Mouse (Mus musculus) right cerebral cortex, postnatal 36 days (tissue): ENCODE measurements at regions not wholly inside any gene's neighbourhood (a gene's known extent, or its start where the extent isn't known, plus 50 kb on each side); places are given as distances from the start of the nearest gene placed in this dataset.
"Not testable (repeated sequence)": the region's sequence is repeated elsewhere in the genome, so short reads cannot be mapped to it uniquely, and the experiment has no call there.

ENCODE experiments used
- DNase-seq, 2 experiments: peaks; one replicate each; pipeline ENCODE4 v3.0.0; 2022; ENCODE audit warnings: low spot score in 2 of 2, mixed read lengths in 1 of 2

DNA sequence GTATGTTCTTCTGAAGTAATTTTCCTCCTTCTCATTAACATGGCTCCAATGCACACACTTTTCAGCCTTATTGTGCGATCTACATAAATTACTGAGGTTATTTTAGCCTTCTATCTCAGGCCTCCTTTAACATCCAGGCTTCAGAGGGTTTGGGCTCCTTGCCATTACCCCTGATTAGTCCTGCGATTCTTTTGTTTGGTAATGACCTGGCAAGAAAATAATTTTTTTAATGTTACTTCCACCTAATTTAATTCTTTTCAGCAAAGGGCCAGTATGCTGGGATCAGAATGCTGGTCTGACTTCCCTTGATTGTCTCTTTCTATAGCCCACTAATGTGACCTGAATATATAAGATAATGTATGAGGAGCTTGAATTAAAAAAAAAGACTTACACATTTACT lies 739.4 kb downstream of the Tbl1xr1 start:
- DNase-seq: no peak

GRCm38 (mm10) chr3:22826485-22826884 lies 750.0 kb downstream of the Tbl1xr1 start:
- no peak for DNase-seq

DNA sequence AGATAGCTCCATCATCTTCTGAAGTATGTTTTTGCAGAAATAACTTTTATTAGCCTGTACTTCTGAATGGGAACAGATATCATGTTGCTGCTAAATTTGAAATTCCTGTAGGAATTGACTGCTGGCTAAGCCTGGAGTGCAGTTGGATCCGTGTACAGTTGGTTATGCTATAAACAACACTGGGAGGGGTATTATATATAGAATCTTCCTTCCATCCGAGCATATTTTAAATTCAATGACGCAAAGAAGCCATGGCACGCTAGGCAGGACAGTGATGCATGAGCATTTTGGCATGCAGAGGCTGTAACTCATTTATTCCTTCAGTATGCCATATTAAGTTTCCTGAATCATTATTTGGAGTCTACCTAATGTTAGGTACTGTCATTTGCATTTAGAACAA lies 762.5 kb downstream of the Tbl1xr1 start:
- no peak for DNase-seq

DNA sequence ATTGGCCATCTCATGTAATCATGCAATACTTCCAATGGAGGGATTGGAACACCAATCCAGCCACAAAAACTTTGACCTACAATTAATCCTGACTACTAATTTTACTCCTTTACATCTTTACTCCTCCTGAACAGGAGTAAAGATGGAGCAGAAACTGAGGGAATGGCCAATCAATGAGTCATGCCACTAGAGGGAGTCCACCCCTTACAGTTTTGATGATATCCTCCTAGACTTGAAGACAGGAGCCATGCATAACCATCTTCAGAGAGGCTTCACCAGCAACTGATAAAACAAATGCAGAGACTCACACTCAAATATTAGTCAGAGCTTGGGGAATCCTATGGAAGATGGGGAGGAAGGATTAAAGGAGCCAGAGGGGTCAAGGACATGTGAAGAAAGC lies 774.0 kb downstream of the Tbl1xr1 start:
- no peak for DNase-seq

DNA sequence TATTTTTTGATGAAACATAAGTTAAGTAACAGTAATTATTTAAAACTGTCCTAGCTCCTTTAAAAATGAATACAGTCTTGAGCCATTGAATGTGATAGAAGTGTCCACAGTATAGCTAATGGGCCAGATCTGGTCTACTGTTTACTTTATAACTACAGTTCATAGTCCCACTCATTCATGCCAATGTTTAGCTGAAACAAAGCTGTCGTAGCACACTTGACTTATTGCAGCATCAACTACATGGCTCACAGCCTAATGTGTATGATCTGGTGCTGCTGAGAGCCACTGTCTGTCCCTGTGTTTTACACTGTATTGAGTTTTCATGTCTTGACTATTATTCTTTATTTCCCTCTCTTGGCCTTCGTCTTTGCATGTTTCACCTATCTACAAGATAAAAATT lies 787.1 kb downstream of the Tbl1xr1 start:
- no peak for DNase-seq

DNA sequence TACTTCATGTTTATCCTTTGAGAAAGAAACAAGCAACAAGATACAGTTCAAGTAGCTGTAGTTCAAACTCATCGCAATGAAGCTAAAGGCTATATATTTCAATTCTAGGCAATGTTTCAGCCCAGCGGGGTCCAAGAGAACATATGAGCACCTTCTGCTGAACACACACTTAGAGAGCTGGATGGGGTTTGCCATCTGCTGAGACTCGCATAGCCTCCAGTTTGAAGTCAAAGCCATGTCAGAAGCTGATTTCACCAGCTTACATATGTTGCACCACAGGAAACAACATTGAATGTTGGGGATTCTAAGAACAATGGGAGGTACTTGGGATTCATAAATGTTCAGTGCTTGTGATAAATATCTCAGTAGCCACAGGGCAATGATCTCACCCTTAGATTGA lies 801.4 kb downstream of the Tbl1xr1 start:
- no peak for DNase-seq

- no peak for DNase-seq
These were observed 816.3 kb downstream of the Tbl1xr1 start for GRCm38 (mm10) chr3:22892735-22893134.

GRCm38 (mm10) chr3:22897651-22898050 lies 821.2 kb downstream of the Tbl1xr1 start:
- DNase-seq: no peak

GRCm38 (mm10) chr3:22900966-22901365 lies 824.5 kb downstream of the Tbl1xr1 start:
- no peak for DNase-seq

- no peak for DNase-seq
These were observed 852.5 kb downstream of the Tbl1xr1 start for GRCm38 (mm10) chr3:22928970-22929369.

GRCm38 (mm10) chr3:22929762-22930519 lies 853.5 kb downstream of the Tbl1xr1 start:
- DNase-seq: no peak

- not testable (repeated sequence) for DNase-seq
These were observed 869.2 kb downstream of the Tbl1xr1 start for GRCm38 (mm10) chr3:22945646-22946045.

- no peak for DNase-seq
These were observed 870.7 kb downstream of the Tbl1xr1 start for GRCm38 (mm10) chr3:22947181-22947580.

DNA sequence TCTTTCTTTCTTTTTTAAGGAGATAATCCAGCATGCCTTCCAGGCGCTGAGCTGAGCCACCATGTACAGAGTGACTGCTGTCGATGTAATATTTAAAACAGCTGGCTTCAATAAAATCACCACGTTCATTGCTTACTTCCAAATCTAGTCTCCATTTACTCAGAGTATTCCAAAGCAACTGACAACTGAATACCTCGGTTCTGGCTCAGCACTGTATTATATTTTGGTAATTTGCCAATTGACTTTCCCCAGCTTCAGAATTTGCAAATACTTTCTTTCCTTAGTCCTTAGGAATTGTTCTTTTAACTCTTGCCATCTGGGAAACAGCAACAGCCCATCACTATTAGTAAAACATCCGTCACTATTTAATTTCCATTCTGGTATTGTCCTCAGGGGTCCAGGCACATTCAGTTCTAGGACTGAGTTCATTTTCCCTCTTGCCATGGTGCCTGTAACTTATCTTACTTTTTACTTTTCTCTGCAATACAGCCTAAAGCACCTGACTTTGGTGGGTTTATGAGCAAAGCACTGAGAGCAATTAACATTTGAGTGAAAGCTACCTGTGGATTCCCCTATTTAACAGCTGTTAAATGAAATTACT lies 871.8 kb downstream of the Tbl1xr1 start:
- DNase-seq: no peak

GRCm38 (mm10) chr3:22957422-22957821 lies 881.0 kb downstream of the Tbl1xr1 start:
- no peak for DNase-seq

DNA sequence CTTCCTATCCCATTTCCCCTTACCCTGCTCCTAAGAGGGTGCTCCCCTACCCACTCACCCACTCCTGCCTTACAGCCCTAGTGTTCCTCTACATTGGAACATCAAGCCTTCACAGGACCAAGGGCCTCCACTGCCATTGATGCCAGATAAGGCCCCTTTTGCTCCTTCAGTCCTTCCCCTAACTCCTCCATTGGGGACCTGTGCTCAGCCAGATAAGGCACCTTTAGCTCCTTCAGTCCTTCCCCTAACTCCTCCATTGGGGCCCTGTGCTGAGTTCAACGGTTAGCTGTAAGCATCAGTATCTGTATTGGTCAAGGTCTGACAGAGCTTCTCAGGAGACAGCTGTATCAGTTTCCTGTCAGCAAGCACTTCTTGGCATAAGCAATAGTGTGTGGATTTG lies 896.2 kb downstream of the Tbl1xr1 start:
- no peak for DNase-seq

DNA sequence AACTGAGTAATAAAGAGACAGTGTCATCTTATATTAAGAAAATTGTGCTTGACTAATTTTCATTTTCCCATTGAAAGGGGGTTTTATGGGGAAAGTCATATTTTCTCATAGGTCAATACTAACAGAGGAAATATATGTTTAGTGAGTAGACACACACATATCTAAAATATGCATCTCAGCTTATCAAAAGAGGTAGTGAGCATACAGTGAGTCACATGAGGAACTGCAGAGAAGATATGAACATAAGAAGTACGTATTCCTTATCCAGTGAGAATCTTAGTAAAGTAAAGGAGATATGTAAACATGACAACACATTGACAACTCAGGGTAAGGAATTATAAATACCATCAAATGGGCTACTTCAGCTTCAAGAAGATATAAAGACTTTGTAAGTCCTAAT lies 900.3 kb downstream of the Tbl1xr1 start:
- DNase-seq: no peak

- no peak for DNase-seq
These were observed 903.7 kb downstream of the Tbl1xr1 start for GRCm38 (mm10) chr3:22979896-22980890.

GRCm38 (mm10) chr3:22982430-22982829 lies 906.0 kb downstream of the Tbl1xr1 start:
- no peak for DNase-seq

GRCm38 (mm10) chr3:22990136-22990820 lies 913.8 kb downstream of the Tbl1xr1 start:
- no peak for DNase-seq

DNA sequence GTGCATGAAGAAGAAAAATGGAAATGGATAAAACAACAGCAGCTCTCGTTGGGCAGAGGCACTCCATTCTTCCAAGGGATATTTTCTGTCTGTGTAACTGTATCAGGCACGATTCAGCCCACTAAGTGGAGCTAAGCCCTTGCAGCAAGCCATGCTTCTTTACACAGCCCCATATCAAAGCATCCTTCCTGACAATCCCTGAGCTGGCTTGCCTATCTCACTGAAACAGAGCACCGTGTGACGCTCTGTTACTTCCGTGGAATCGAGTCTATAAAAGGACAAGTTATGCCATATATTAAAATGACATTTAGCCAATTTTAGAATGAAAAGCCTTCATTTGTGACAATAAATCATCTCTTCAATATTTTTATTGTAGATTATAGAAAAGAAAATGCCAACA lies 918.8 kb downstream of the Tbl1xr1 start:
- DNase-seq: no peak

DNA sequence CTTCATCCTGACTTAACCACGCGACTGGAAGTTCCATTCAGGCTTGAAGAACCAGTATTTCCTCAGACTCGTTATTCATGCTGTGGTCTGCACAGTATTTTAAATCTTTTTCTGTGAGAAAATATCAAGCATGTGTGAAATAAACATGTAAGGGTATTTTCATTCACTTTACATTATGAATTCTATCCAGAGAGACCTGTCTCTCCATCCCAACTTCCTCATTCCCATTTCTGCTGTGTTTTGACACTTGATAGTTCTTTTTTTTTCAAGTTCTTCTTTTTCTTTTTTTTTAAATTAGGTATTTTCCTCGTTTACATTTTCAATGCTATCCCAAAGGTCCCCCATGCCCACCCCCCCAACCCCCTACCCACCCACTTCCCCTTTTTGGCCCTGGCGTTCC lies 919.4 kb downstream of the Tbl1xr1 start:
- no peak for DNase-seq
